Mouse (Mus musculus): ENCODE data around the gene Tufm.

Tufm gene

DNA sequence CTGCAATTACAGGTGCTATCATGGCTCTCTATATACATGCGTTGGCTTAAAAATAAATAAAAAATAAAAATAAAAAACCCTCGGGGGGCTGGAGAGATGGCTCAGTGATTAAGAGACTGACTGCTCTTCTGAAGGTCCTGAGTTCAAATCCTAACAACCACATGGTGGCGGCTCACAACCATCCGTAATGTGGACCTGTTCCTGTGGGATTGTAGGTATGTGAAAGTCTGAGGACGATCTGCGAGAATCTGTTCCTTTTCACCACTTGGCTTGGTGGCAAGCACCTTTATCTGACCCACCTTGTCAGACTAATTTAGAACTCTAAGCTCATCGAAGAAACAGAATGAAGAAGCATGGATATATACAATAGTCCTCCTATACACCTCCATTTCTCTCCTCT is 12.3 kb downstream of the Tufm start:
- no peak for DNase-seq (ENCODE audit: low spot score)

- DNase-seq (ENCODE audit: low spot score), result no peak
These were observed 14.5 kb downstream of the Tufm start for GRCm38 (mm10) chr7:126501684-126502022.

- DNase-seq (ENCODE audit: low spot score), result peak; percentile 95
These were observed 15.0 kb downstream of the Tufm start for GRCm38 (mm10) chr7:126502023-126502741.

- no peak for DNase-seq (ENCODE audit: low spot score)
These were observed 15.6 kb downstream of the Tufm start for GRCm38 (mm10) chr7:126502751-126503150.

DNA sequence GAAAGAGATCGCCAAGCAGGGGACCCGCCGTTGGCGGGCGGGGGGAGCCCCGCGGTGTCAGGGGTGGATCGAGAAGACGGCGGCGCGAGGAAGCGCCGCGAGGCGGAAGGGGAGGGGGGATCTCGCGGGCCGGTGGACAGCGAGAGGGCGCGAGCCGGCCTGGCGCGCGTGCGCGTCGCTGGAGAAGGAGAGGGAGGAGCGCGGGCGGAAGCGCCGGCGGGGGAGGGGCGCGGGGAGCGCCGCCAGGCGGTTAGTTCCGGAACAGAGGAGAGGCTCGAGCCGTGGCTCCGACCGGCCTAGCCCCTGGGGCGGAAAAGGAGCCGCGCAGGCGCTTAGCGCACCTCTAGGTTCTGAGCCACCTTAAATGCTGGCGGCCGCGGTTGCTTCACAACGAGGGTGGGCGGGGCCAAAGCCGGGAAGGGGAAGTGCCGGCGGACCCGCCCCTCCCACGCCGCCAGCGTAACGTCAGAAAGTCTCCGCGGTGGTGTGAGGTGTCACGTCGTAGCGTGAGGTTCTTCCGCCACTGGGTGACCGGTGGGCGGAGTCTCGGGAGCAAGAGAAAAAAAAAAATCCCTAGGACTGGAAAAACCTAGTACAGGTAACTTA is 16.2 kb downstream of the Tufm start, which contains the start of gene Atxn2l:
TSS of gene Atxn2l (minus strand) at position 165 of the 606 bp plus-strand sequence.
- DNase-seq (ENCODE audit: low spot score), result peak; percentile 99

DNA sequence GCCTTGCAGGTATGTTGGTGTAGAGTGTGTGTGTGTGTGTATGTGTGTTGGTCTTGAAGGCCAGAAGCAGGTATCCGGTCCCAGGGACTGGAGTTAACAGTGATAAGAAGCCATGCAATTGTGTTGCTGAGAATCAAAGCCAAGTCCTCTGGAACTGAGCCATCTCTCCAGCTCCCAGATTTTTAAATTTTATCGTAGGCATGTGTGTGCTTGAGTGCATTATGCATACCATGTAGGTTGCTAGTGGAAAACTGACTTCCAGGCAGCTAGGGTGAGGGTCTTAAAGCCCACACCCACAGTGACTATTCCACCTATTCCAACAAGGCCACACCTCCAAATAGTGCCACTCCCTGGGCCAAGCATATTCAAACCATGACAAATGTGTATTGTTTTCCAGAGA is 17.8 kb downstream of the Tufm start:
- DNase-seq (ENCODE audit: low spot score), result no peak

- DNase-seq (ENCODE audit: low spot score), result no peak
These were observed 20.1 kb downstream of the Tufm start for GRCm38 (mm10) chr7:126507126-126507778.

GRCm38 (mm10) chr7:126511287-126511686 is 24.1 kb downstream of the Tufm start:
- no peak for DNase-seq (ENCODE audit: low spot score)

DNA sequence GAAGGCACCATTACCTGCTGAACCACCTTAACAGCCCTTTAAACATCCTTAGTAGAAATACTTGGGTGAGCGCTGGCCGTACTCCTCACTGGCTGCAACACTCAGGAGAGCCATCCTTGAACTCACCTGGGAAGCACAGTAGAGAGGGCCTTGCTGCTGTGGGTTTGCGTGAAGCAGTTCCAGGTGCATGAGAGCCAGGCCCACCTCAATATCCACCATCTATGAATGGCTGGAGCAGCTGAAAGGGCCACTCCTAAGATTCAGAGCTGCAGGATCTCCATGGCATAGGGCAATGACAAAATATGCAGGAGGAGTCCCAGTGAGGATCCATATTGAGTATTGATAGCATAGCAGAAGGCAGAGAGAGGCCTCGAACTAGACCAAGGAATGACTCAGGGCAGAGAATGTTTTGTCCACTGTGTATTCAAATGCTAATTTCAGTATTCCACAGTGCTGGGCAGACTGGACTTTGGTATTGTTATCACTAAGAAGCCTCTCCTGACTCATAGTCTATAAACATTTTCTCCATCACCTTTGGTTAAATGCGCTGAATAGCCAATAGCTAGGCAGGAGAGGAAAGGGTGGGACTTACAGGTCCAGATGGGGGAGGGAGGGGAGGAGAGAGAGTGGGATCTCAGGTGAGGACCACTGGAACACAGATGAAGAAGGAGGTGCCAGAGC is 31.2 kb downstream of the Tufm start:
- DNase-seq (ENCODE audit: low spot score), result no peak

- no peak for DNase-seq (ENCODE audit: low spot score)
These were observed 32.4 kb downstream of the Tufm start for GRCm38 (mm10) chr7:126519513-126519912.

- DNase-seq (ENCODE audit: low spot score), result no peak
These were observed 36.2 kb downstream of the Tufm start for GRCm38 (mm10) chr7:126523316-126523715.

GRCm38 (mm10) chr7:126528166-126528577 is 41.0 kb downstream of the Tufm start:
- DNase-seq (ENCODE audit: low spot score), result no peak

DNA sequence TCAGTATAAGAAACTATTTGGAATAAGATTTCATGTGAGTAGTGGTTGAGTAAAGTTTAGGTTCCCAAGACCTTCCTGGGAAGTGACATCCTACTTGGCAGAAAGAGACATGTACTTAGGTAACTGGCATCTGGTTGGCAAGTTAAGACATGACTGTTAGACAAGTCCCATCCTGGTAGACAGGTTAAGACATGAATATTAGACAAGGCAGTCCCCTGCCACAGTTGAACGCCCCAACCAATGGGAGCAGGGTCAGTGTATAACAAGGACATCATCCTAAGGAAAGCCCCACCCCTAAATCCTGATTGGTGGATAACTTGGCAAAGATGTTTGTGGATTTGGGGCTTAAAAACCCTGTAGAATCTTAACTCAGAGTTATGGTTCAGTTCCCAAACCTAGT is 46.3 kb downstream of the Tufm start:
- DNase-seq (ENCODE audit: low spot score), result no peak

DNA sequence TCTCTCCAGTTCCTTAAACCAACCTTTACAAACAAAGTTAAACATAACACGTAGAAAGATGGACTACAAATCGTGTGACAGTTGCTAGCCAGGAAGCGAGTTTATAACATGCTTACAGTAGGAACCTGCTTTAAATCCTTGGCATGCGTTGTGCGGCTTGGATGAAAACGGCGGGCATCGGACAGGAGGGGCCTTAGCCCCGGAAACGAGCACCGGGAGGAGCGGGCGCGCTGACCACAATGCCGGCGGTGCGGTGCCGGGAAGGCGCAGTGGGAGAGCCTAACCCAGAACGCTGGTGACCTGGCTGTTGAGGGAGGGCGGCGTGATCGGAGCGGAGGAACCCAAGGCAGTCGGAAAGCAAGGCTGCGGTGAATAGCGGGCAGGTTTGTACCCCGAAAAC is 48.6 kb downstream of the Tufm start:
- no peak for DNase-seq (ENCODE audit: low spot score)

DNA sequence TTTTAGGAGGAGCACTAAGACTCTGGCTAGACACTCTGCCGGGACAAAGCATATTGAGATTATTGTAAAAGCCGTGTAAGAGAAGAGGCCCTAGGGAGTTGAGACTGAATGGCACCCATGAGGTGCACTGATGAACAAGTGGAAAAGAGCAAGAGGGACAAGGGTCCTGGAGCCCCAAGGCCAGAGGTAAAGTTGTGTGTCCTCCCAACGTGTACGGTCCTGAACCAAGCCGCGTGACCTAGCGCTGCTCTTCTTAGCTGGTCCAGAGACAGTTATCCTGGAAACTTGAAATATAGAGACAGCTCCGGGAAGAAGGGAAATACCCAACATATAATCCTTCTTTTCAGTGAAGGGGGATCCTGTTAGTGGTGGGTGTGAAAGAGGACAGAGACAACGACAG is 49.3 kb downstream of the Tufm start:
- DNase-seq (ENCODE audit: low spot score), result no peak

- DNase-seq (ENCODE audit: low spot score), result no peak
These were observed 50.8 kb downstream of the Tufm start for GRCm38 (mm10) chr7:126537820-126538585.

All from testis, postnatal 14 days (tissue).